Mouse (Mus musculus) forebrain, embryonic 16.5 days (tissue): Measurements from ENCODE around the gene Armh3. TPM values are rescaled to one million over a fixed set of nuclear protein-coding genes. Genes with fewer than 3 reads are reported as not detected.

Experiments used
- ATAC-seq: fragments of 200-750 bp; cut with Nextera tagmentation; 2 replicates; pipeline ENCODE4 v1.8.0; 2017; ENCODE audit warnings: mild to moderate bottlenecking, moderate library complexity
- H3K27ac ChIP-seq: fragments of 300-500 bp; sonication (generic); 2 replicates; pipeline ENCODE4 v1.5.1; 2014; ENCODE audit warnings: low read length, control low read depth
- H3K27me3 ChIP-seq: fragments of 300-500 bp; sonication (generic); replicated peaks from 2 replicates; pipeline ENCODE4 v1.6.1; 2014; ENCODE audit warnings: low read length; ENCODE audit not compliant: control insufficient read depth, insufficient read depth
- H3K36me3 ChIP-seq: fragments of 300-500 bp; sonication (generic); 2 replicates; pipeline ENCODE4 v1.6.1; 2014; ENCODE audit not compliant: control insufficient read depth, insufficient read depth
- H3K4me1 ChIP-seq: fragments of 300-500 bp; sonication (generic); replicated peaks from 2 replicates; pipeline ENCODE4 v1.6.1; 2014; ENCODE audit warnings: low read length; ENCODE audit not compliant: control insufficient read depth, insufficient read depth
- H3K4me2 ChIP-seq: fragments of 300-500 bp; sonication (generic); 2 replicates; pipeline ENCODE4 v1.6.1; 2014; ENCODE audit warnings: mild to moderate bottlenecking, low read length, control low read depth
- H3K4me3 ChIP-seq: fragments of 300-500 bp; sonication (generic); replicated peaks from 2 replicates; pipeline ENCODE4 v1.5.1; 2014; ENCODE audit warnings: mild to moderate bottlenecking, low read length, control low read depth
- H3K9ac ChIP-seq: fragments of 300-500 bp; sonication (generic); replicated peaks from 2 replicates; pipeline ENCODE4 v1.6.1; 2014; ENCODE audit warnings: low read depth, low read length, control low read depth
- H3K9me3 ChIP-seq: fragments of 300-500 bp; sonication (generic); 2 replicates; pipeline ENCODE4 v1.6.1; 2016; ENCODE audit warnings: low read length; ENCODE audit not compliant: control insufficient read depth
- WGBS: fragments of 180-500 bp; shearing (Covaris S2); extraction: QIAGEN DNeasy Blood & Tissue Kit; methylation state at CpG from one replicate; pipeline ENCODE4 v1.1.7; 2014; 5-methylcytosine and 5-hydroxymethylcytosine counted together
- polyA plus RNA-seq: library from polyadenylated mRNA; unstranded; fragments of >200 nt; fragmentation: Nextera tagmentation; extraction: Ambion mirVana; gene quantifications from 2 replicates; pipeline ENCODE4 v1.2.1, GENCODE M21; 2015

The Armh3 gene
- polyA plus RNA-seq, 1 experiment from 2014 or later, result 25.3 TPM

GRCm38 (mm10) chr19:45796061-45796556, 202.2 kb downstream of the Armh3 start:
- H3K4me2 ChIP-seq, result peak overlapping the region; percentile 37
- H3K4me3 ChIP-seq, result no peak overlapping the region
- no peaks in the 10 kb centered on the region for H3K36me3 ChIP-seq
- no peak for ATAC-seq
- WGBS, result 9% methylated on average over 15 of the region's 15 CpGs
- H3K9me3 ChIP-seq, result no peaks in the 10 kb centered on the region
- no peak overlapping the region for H3K27ac ChIP-seq
- H3K9ac ChIP-seq, result no peak overlapping the region
- no peaks in the 10 kb centered on the region for H3K27me3 ChIP-seq
- peaks cover 4% of the 10 kb centered on the region; the same call in 1 of the 2 replicates for H3K4me1 ChIP-seq

- Histone ChIP-seq H3K9ac (no peak overlapping the region), H3K4me2 (no peak overlapping the region), H3K27ac (no peak overlapping the region), H3K4me3 (no peak overlapping the region), H3K27me3 (no peaks in the 10 kb centered on the region), H3K9me3 (no peaks in the 10 kb centered on the region), H3K36me3 (no peaks in the 10 kb centered on the region), H3K4me1 (peaks cover 4% of the 10 kb centered on the region; the same call in 1 of the 2 replicates)
- 40% methylated on average over 15 of the region's 15 CpGs for WGBS
- no peak for ATAC-seq
These were observed 202.8 kb downstream of the Armh3 start for GRCm38 (mm10) chr19:45795406-45795944.

GRCm38 (mm10) chr19:45794718-45795117, 203.6 kb downstream of the Armh3 start:
- no peaks in the 10 kb centered on the region for H3K36me3 ChIP-seq
- ATAC-seq, result no peak
- WGBS, result 88% methylated on average over 6 of the region's 6 CpGs
- no peak overlapping the region for H3K4me3 ChIP-seq
- peaks cover 4% of the 10 kb centered on the region; the same call in 1 of the 2 replicates for H3K4me1 ChIP-seq
- H3K9ac ChIP-seq, result no peak overlapping the region
- no peak overlapping the region for H3K27ac ChIP-seq
- H3K27me3 ChIP-seq, result no peaks in the 10 kb centered on the region
- no peaks in the 10 kb centered on the region for H3K9me3 ChIP-seq
- H3K4me2 ChIP-seq, result no peak overlapping the region

GRCm38 (mm10) chr19:45792404-45792803, 205.9 kb downstream of the Armh3 start:
- H3K9me3 ChIP-seq, result no peaks in the 10 kb centered on the region
- H3K36me3 ChIP-seq, result no peaks in the 10 kb centered on the region
- no peak overlapping the region for H3K4me3 ChIP-seq
- no peak for ATAC-seq
- peaks cover 4% of the 10 kb centered on the region; the same call in 1 of the 2 replicates for H3K4me1 ChIP-seq
- no peak overlapping the region for H3K27ac ChIP-seq
- no peak overlapping the region for H3K4me2 ChIP-seq
- WGBS, result 92% methylated on average over 6 of the region's 6 CpGs
- H3K27me3 ChIP-seq, result no peaks in the 10 kb centered on the region
- H3K9ac ChIP-seq, result no peak overlapping the region

- ATAC-seq, result no peak
- no peaks in the 10 kb centered on the region for H3K9me3 ChIP-seq
- H3K4me3 ChIP-seq, result no peak overlapping the region
- H3K36me3 ChIP-seq, result no peaks in the 10 kb centered on the region
- no peak overlapping the region for H3K9ac ChIP-seq
- no peak overlapping the region for H3K4me2 ChIP-seq
- whole genome bisulfite sequencing, result 83% methylated on average over 12 of the region's 13 CpGs
- H3K27ac ChIP-seq, result no peak overlapping the region
- H3K4me1 ChIP-seq, result no peaks in the 10 kb centered on the region
- H3K27me3 ChIP-seq, result no peaks in the 10 kb centered on the region
These were observed 208.1 kb downstream of the Armh3 start for GRCm38 (mm10) chr19:45789888-45790874.

GRCm38 (mm10) chr19:45789365-45789764, 208.9 kb downstream of the Armh3 start:
- no peak for ATAC-seq
- Histone ChIP-seq H3K36me3 (no peaks in the 10 kb centered on the region), H3K4me2 (no peak overlapping the region), H3K27me3 (no peaks in the 10 kb centered on the region), H3K4me3 (no peak overlapping the region), H3K4me1 (no peaks in the 10 kb centered on the region), H3K27ac (no peak overlapping the region), H3K9me3 (no peaks in the 10 kb centered on the region), H3K9ac (no peak overlapping the region)
- 73% methylated on average over 7 of the region's 7 CpGs for WGBS

GRCm38 (mm10) chr19:45788337-45788736, 210.0 kb downstream of the Armh3 start:
- H3K9ac ChIP-seq, result no peak overlapping the region
- H3K4me2 ChIP-seq, result no peak overlapping the region
- no peaks in the 10 kb centered on the region for H3K27me3 ChIP-seq
- H3K9me3 ChIP-seq, result no peaks in the 10 kb centered on the region
- H3K36me3 ChIP-seq, result no peaks in the 10 kb centered on the region
- H3K4me3 ChIP-seq, result no peak overlapping the region
- H3K27ac ChIP-seq, result no peak overlapping the region
- no peak for ATAC-seq
- peaks cover 6% of the 10 kb centered on the region; the same call in 1 of the 2 replicates for H3K4me1 ChIP-seq
- WGBS, result 84% methylated on average over 4 of the region's 4 CpGs

- Histone ChIP-seq H3K36me3 (no peaks in the 10 kb centered on the region), H3K4me2 (no peak overlapping the region), H3K9ac (no peak overlapping the region), H3K27ac (no peak overlapping the region), H3K4me1 (peaks cover 6% of the 10 kb centered on the region; the same call in 1 of the 2 replicates), H3K9me3 (no peaks in the 10 kb centered on the region), H3K4me3 (no peak overlapping the region), H3K27me3 (no peaks in the 10 kb centered on the region)
- WGBS, result 78% methylated on average over 3 of the region's 3 CpGs
- no peak for ATAC-seq
These were observed 210.8 kb downstream of the Armh3 start for GRCm38 (mm10) chr19:45787450-45787849.

GRCm38 (mm10) chr19:45785470-45785869, 212.8 kb downstream of the Armh3 start:
- no peaks in the 10 kb centered on the region for H3K27me3 ChIP-seq
- ATAC-seq, result no peak
- H3K4me1 ChIP-seq, result peaks cover 19% of the 10 kb centered on the region
- H3K9ac ChIP-seq, result no peak overlapping the region
- no peak overlapping the region for H3K4me3 ChIP-seq
- WGBS, result 69% methylated on average over 3 of the region's 3 CpGs
- no peaks in the 10 kb centered on the region for H3K36me3 ChIP-seq
- H3K27ac ChIP-seq, result no peak overlapping the region
- H3K4me2 ChIP-seq, result no peak overlapping the region
- H3K9me3 ChIP-seq, result no peaks in the 10 kb centered on the region
